Mouse (Mus musculus): Measurements from ENCODE around the gene Dcp1b.

The Dcp1b gene

GRCm38 (mm10) chr6:119175078-119175853 is at the start of gene Dcp1b:
Gene Dcp1b (plus strand): TSS chr6:119175253.
- peak; percentile 83 for DNase-seq (ENCODE audit: low spot score)

GRCm38 (mm10) chr6:119126991-119127390 is 48.1 kb upstream of the Dcp1b start:
- DNase-seq (ENCODE audit: low spot score), result no peak

GRCm38 (mm10) chr6:119128076-119128475 is 47.0 kb upstream of the Dcp1b start:
- no peak for DNase-seq (ENCODE audit: low spot score)

- no peak for DNase-seq (ENCODE audit: low spot score)
Observed at GRCm38 (mm10) chr6:119128521-119128920, 46.5 kb upstream of the Dcp1b start.

- peak; percentile 51 for DNase-seq (ENCODE audit: low spot score)
Observed at GRCm38 (mm10) chr6:119129664-119130063, 45.4 kb upstream of the Dcp1b start.

GRCm38 (mm10) chr6:119132111-119132735 is 42.8 kb upstream of the Dcp1b start:
- no peak for DNase-seq (ENCODE audit: low spot score)

GRCm38 (mm10) chr6:119132863-119133262 is 42.2 kb upstream of the Dcp1b start:
- DNase-seq (ENCODE audit: low spot score), result no peak

GRCm38 (mm10) chr6:119137768-119138167 is 37.3 kb upstream of the Dcp1b start:
- no peak for DNase-seq (ENCODE audit: low spot score)

GRCm38 (mm10) chr6:119139561-119139960 is 35.5 kb upstream of the Dcp1b start:
- no peak for DNase-seq (ENCODE audit: low spot score)

- DNase-seq (ENCODE audit: low spot score), result no peak
Observed at GRCm38 (mm10) chr6:119145109-119145508, 29.9 kb upstream of the Dcp1b start.

- no peak for DNase-seq (ENCODE audit: low spot score)
Observed at GRCm38 (mm10) chr6:119165677-119166076, 9.4 kb upstream of the Dcp1b start.

GRCm38 (mm10) chr6:119174307-119175074 is 562 bp upstream of the Dcp1b start:
- DNase-seq (ENCODE audit: low spot score), result no peak

GRCm38 (mm10) chr6:119176103-119176502 is 1.1 kb downstream of the Dcp1b start:
- DNase-seq (ENCODE audit: low spot score), result no peak

- no peak for DNase-seq (ENCODE audit: low spot score)
Observed at GRCm38 (mm10) chr6:119177101-119177500, 2.0 kb downstream of the Dcp1b start.

- DNase-seq (ENCODE audit: low spot score), result no peak
Observed at GRCm38 (mm10) chr6:119180188-119180587, 5.1 kb downstream of the Dcp1b start.

GRCm38 (mm10) chr6:119182211-119182610 is 7.2 kb downstream of the Dcp1b start:
- no peak for DNase-seq (ENCODE audit: low spot score)

- DNase-seq (ENCODE audit: low spot score), result no peak
Observed at GRCm38 (mm10) chr6:119183781-119184180, 8.7 kb downstream of the Dcp1b start.

- no peak for DNase-seq (ENCODE audit: low spot score)
Observed at GRCm38 (mm10) chr6:119186658-119187057, 11.6 kb downstream of the Dcp1b start.

- no peak for DNase-seq (ENCODE audit: low spot score)
Observed at GRCm38 (mm10) chr6:119187631-119188030, 12.6 kb downstream of the Dcp1b start.

GRCm38 (mm10) chr6:119191478-119191877 is 16.4 kb downstream of the Dcp1b start:
- DNase-seq (ENCODE audit: low spot score), result no peak

GRCm38 (mm10) chr6:119193571-119194154 is 18.6 kb downstream of the Dcp1b start:
- DNase-seq (ENCODE audit: low spot score), result no peak

GRCm38 (mm10) chr6:119194161-119194560 is 19.1 kb downstream of the Dcp1b start:
- DNase-seq (ENCODE audit: low spot score), result no peak
